Mouse (Mus musculus): ENCODE measurements around the gene Zbtb7a.
"Not testable (repeated sequence)": the region's sequence is repeated elsewhere in the genome, so short reads cannot be mapped to it uniquely, and the experiment has no call there.

DNA sequence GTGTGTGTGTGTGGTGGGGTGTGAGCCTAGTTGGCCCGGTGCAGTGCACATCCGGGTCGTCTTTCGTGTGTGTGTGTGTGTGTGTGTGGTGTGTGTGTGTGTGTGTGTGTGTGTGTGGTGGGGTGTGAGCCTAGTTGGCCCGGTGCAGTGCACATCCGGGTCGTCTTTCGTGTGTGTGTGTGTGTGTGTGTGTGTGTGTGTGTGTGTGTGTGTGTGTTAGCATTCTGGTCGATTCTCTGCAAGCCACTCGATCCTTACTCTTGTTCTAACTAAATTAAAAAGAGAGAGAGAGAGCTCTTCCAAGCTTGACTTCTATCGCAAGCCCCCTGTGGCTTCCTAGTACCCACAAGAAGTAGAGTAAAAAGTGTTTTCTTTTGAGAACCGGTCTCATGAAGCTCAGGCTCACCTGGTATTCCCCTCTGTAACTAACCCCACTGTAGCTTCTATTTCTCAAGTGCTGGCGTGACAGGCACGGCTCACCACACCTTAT, 34.4 kb downstream of the Zbtb7a start:
- TF ChIP-seq CTCF (IDR thresholded peaks at IDR 0.05; ENCODE audit: low read depth); EP300 (optimal IDR thresholded peaks at IDR 0.05): not testable (repeated sequence)
